ENCODE assay signal across 24 mouse cellular contexts in the genomic region with DNA sequence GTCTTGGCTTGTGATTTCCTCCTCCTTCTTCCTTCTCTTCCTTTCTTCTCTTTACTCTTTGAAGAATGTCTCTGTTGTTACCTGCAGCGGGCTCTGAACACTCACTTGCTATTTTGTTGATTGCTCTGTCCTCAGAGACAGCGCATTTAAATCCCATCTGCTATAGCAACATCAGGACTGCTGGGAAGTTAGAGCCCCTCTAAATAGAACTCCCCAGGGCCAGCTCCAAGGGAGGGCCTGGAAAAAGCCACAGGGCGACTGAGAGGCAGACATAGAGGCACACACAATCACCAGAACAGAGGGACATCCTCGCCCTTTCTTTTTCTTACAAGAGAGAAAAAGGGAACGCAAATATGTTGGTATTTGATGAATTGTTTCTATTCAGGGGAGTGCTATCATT.
"Had no signal": no experiment of that assay in that cellular context is flagged by ENCODE, and none has a peak within 500 bp of the region (broad histone marks: within the 10 kb centered on the region; RNA-seq: fewer than 3 reads in every experiment).

No protein-coding gene starts in this region.

- H3K27me3 ChIP-seq: intestine, embryonic 15.5 days; liver, embryonic 12.5 days; liver, embryonic 15.5 days; lung, embryonic 15.5 days; megakaryocyte, embryonic 14.5 days; midbrain, embryonic 12.5 days; neural tube, embryonic 12.5 days had no signal

- H3K9me3 ChIP-seq: intestine, embryonic 15.5 days; limb, embryonic 10.5 days; limb, embryonic 13.5 days; liver, embryonic 12.5 days; liver, embryonic 15.5 days; lung, embryonic 15.5 days; midbrain, embryonic 12.5 days; neural tube, embryonic 12.5 days had no signal

- H3K27ac ChIP-seq: intestine, embryonic 15.5 days; limb, embryonic 10.5 days; limb, embryonic 13.5 days; liver, embryonic 12.5 days; liver, embryonic 15.5 days; lung, embryonic 15.5 days; midbrain, embryonic 12.5 days; neural tube, embryonic 12.5 days; stomach, postnatal 0 days had no signal

- H3K4me1 ChIP-seq: intestine, embryonic 15.5 days; limb, embryonic 10.5 days; limb, embryonic 13.5 days; liver, embryonic 12.5 days; liver, embryonic 15.5 days; lung, embryonic 15.5 days; megakaryocyte, embryonic 14.5 days; midbrain, embryonic 12.5 days; neural tube, embryonic 12.5 days had no signal

- ATAC-seq: intestine, embryonic 15.5 days; liver, embryonic 12.5 days had no signal

- H3K4me2 ChIP-seq: intestine, embryonic 15.5 days; limb, embryonic 13.5 days; liver, embryonic 12.5 days; liver, embryonic 15.5 days; lung, embryonic 15.5 days; midbrain, embryonic 12.5 days; neural tube, embryonic 12.5 days had no signal

- H3K4me3 ChIP-seq: intestine, embryonic 15.5 days; limb, embryonic 10.5 days; limb, embryonic 13.5 days; liver, embryonic 12.5 days; liver, embryonic 15.5 days; lung, embryonic 15.5 days; megakaryocyte, embryonic 14.5 days; midbrain, embryonic 12.5 days; neural tube, embryonic 12.5 days had no signal

- DNase-seq: kidney, adult 11 months; kidney, adult 9 months; kidney, postnatal 14 days; kidney, postnatal 4 days; liver; lung, adult 18-20 months; lung, postnatal 10 days; lung, postnatal 36 days; right cerebral cortex, adult 18-20 months; right cerebral cortex, postnatal 14 days; right cerebral cortex, postnatal 4 days; thymus, adult 2 months; thymus, postnatal 14 days; thymus, postnatal 4 days had no signal

- H3K36me3 ChIP-seq: intestine, embryonic 15.5 days; limb, embryonic 10.5 days; limb, embryonic 13.5 days; liver, embryonic 12.5 days; liver, embryonic 15.5 days; lung, embryonic 15.5 days; midbrain, embryonic 12.5 days; neural tube, embryonic 12.5 days had no signal

- H3K9ac ChIP-seq: intestine, embryonic 15.5 days; limb, embryonic 13.5 days; liver, embryonic 12.5 days; liver, embryonic 15.5 days; lung, embryonic 15.5 days; midbrain, embryonic 12.5 days; neural tube, embryonic 12.5 days had no signal
